Mouse (Mus musculus): ENCODE measurements around the gene Pom121.
"Not testable (repeated sequence)": the region's sequence is repeated elsewhere in the genome, so short reads cannot be mapped to it uniquely, and the experiment has no call there.

Gene Pom121

GRCm38 (mm10) chr5:135369196-135369595 is 25.1 kb downstream of the Pom121 start:
- DNase-seq (ENCODE audit: low spot score in 2 of 2) = not testable (repeated sequence)

GRCm38 (mm10) chr5:135368312-135368711 is 26.0 kb downstream of the Pom121 start:
- no peak for DNase-seq (ENCODE audit: low spot score in 2 of 2)

- no peak for DNase-seq (ENCODE audit: low spot score in 2 of 2)
These were observed 26.5 kb downstream of the Pom121 start for GRCm38 (mm10) chr5:135367841-135368240.

- no peak for DNase-seq (ENCODE audit: low spot score in 2 of 2)
These were observed 30.8 kb downstream of the Pom121 start for GRCm38 (mm10) chr5:135363540-135363939.

- DNase-seq (ENCODE audit: low spot score in 2 of 2) = no peak
These were observed 31.8 kb downstream of the Pom121 start for GRCm38 (mm10) chr5:135362572-135362971.

- no peak for DNase-seq (ENCODE audit: low spot score in 2 of 2)
These were observed 34.6 kb downstream of the Pom121 start for GRCm38 (mm10) chr5:135359772-135360171.

- DNase-seq (ENCODE audit: low spot score in 2 of 2) = peak; percentile 57 to 93
These were observed 36.8 kb downstream of the Pom121 start for GRCm38 (mm10) chr5:135357556-135357955.

GRCm38 (mm10) chr5:135356090-135356489 is 38.3 kb downstream of the Pom121 start:
- DNase-seq (ENCODE audit: low spot score in 2 of 2) = no peak

GRCm38 (mm10) chr5:135353564-135353963 is 40.8 kb downstream of the Pom121 start:
- no peak for DNase-seq (ENCODE audit: low spot score in 2 of 2)

- no peak for DNase-seq (ENCODE audit: low spot score in 2 of 2)
These were observed 41.4 kb downstream of the Pom121 start, which contains the start of gene Trim50 for GRCm38 (mm10) chr5:135352995-135353394. Gene Trim50, plus strand, starts transcription at chr5:135353295.

GRCm38 (mm10) chr5:135351606-135352005 is 42.7 kb downstream of the Pom121 start:
- DNase-seq (ENCODE audit: low spot score in 2 of 2) = no peak

GRCm38 (mm10) chr5:135349862-135350261 is 44.5 kb downstream of the Pom121 start, which contains the start of gene Fkbp6:
Gene Fkbp6, minus strand, starts transcription at chr5:135350044.
- DNase-seq (ENCODE audit: low spot score in 2 of 2) = no peak

GRCm38 (mm10) chr5:135347511-135348011 is 46.8 kb downstream of the Pom121 start:
- no peak for DNase-seq (ENCODE audit: low spot score in 2 of 2)

GRCm38 (mm10) chr5:135346430-135346829 is 47.9 kb downstream of the Pom121 start:
- DNase-seq (ENCODE audit: low spot score in 2 of 2) = no peak

- no peak for DNase-seq (ENCODE audit: low spot score in 2 of 2)
These were observed 48.4 kb downstream of the Pom121 start for GRCm38 (mm10) chr5:135345989-135346388.

GRCm38 (mm10) chr5:135337575-135337974 is 56.8 kb downstream of the Pom121 start:
- peak in 1 of 2 experiments; percentile 49 for DNase-seq (ENCODE audit: low spot score in 2 of 2)

GRCm38 (mm10) chr5:135331161-135331560 is 63.2 kb downstream of the Pom121 start:
- DNase-seq (ENCODE audit: low spot score in 2 of 2) = peak; percentile 15 to 39

GRCm38 (mm10) chr5:135330201-135330600 is 64.1 kb downstream of the Pom121 start:
- peak; percentile 13 to 50 for DNase-seq (ENCODE audit: low spot score in 2 of 2)

- peak; percentile 7 to 41 for DNase-seq (ENCODE audit: low spot score in 2 of 2)
These were observed 64.9 kb downstream of the Pom121 start for GRCm38 (mm10) chr5:135329471-135329870.
